Mouse (Mus musculus) kidney, postnatal 0 days (tissue): ENCODE results near the gene Cerkl. TPM values are rescaled to one million over a fixed set of nuclear protein-coding genes. Genes with fewer than 3 reads are reported as not detected.

Source experiments
- ATAC-seq: fragments of 200-750 bp; cut with Nextera tagmentation; replicated peaks from 2 replicates; pipeline ENCODE4 v1.8.0; 2017; ENCODE audit warnings: low read depth, moderate number of reproducible peaks, moderate TSS enrichment, moderate library complexity; ENCODE audit not compliant: low FRiP score
- DNase-seq: peaks from one replicate; pipeline ENCODE4 v3.0.0-alpha.2; 2016; ENCODE audit warnings: low spot score
- H3K27ac ChIP-seq: fragments of 300-500 bp; sonication (generic); 2 replicates; pipeline ENCODE4 v1.5.1; 2014; ENCODE audit warnings: mild to moderate bottlenecking
- H3K27me3 ChIP-seq: fragments of 300-500 bp; sonication (generic); 2 replicates; pipeline ENCODE4 v1.6.1; 2014; ENCODE audit warnings: low read length, mixed read lengths; ENCODE audit not compliant: insufficient read depth
- H3K36me3 ChIP-seq: fragments of 300-500 bp; sonication (generic); 2 replicates; pipeline ENCODE4 v1.6.1; 2014; ENCODE audit warnings: low read length, mixed read lengths; ENCODE audit not compliant: insufficient read depth
- H3K4me1 ChIP-seq: fragments of 300-500 bp; sonication (generic); replicated peaks from 2 replicates; pipeline ENCODE4 v1.6.1; 2014; ENCODE audit warnings: antibody characterized with exemption, low read length, mixed read lengths; ENCODE audit not compliant: insufficient read depth
- H3K4me2 ChIP-seq: fragments of 300-500 bp; sonication (generic); 2 replicates; pipeline ENCODE4 v1.6.1; 2014; ENCODE audit warnings: mild to moderate bottlenecking, low read length, moderate library complexity, mixed read lengths
- H3K4me3 ChIP-seq: fragments of 300-500 bp; sonication (generic); replicated peaks from 2 replicates; pipeline ENCODE4 v1.5.1; 2014; ENCODE audit warnings: low read depth, low read length
- H3K9ac ChIP-seq: fragments of 300-500 bp; sonication (generic); 2 replicates; pipeline ENCODE4 v1.6.1; 2014; ENCODE audit warnings: low read depth, low read length
- H3K9me3 ChIP-seq: fragments of 300-500 bp; sonication (generic); replicated peaks from 2 replicates; pipeline ENCODE4 v1.6.1; 2016; ENCODE audit warnings: low read length, inconsistent platforms, mixed read lengths
- CTCF ChIP-seq: IDR thresholded peaks from 2 replicates; pipeline ENCODE4 v1.5.1; 2016; ENCODE audit warnings: antibody characterized with exemption, low read depth, mild to moderate bottlenecking, moderate library complexity
- WGBS: fragments of 180-500 bp; shearing (Covaris S2); extraction: QIAGEN DNeasy Blood & Tissue Kit; methylation state at CpG from one replicate; pipeline ENCODE4 v1.1.7; 2014; 5-methylcytosine and 5-hydroxymethylcytosine counted together
- polyA plus RNA-seq: library from polyadenylated mRNA; unstranded; fragments of >200 nt; fragmentation: Nextera tagmentation; extraction: Ambion mirVana; gene quantifications from 2 replicates; pipeline ENCODE4 v1.2.1, GENCODE M21; 2015

Cerkl gene
- polyA plus RNA-seq, 1 experiment from 2014 or later = 2.1 TPM

GRCm38 (mm10) chr2:79312499-79312898 lies 144.1 kb downstream of the Cerkl start:
- no peak overlapping the region for H3K27ac ChIP-seq
- H3K36me3 ChIP-seq = no peaks in the 10 kb centered on the region
- H3K4me3 ChIP-seq = no peak overlapping the region
- no peaks in the 10 kb centered on the region for H3K27me3 ChIP-seq
- no peak overlapping the region for H3K4me2 ChIP-seq
- DNase-seq = peak; percentile 16
- H3K9ac ChIP-seq = no peak overlapping the region
- WGBS = 33% methylated on average over 4 of the region's 4 CpGs
- no peaks in the 10 kb centered on the region for H3K9me3 ChIP-seq
- no peak for ATAC-seq
- no peak for TF ChIP-seq CTCF
- H3K4me1 ChIP-seq = no peaks in the 10 kb centered on the region

DNA sequence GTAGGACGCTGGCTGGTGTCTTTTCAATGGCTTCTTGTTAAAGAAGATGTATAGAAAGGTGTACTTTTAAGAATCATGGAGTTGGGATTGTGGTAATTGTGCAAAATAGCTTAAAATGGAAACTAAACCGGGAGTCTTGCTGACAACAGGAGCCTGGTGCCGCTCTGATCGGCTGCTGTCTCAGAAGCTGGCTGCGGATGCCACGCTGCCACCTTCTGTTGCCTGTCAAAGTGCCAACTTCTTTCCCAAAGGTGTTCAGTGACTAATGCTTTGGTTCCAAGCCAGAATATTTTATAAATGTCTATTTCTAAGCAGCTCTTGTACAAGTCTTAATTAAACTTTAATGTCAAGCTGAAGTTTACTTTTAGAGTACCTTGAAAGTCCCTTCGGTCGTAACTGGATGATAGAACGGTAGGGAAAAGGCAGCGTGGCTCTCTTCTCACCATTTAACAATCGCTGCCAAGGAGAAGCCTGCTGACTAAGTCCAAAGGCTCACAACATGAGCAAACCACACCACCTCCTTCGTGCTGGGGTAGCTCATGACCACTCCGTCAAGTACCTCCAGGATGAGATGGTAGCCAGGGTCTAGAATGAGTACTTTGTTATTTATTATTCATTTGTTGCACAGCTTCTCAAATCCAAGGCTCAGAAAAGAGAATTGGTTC lies 147.0 kb downstream of the Cerkl start:
- Histone ChIP-seq H3K4me1 (no peaks in the 10 kb centered on the region), H3K36me3 (no peaks in the 10 kb centered on the region), H3K9ac (no peak overlapping the region), H3K4me2 (no peak overlapping the region), H3K9me3 (no peaks in the 10 kb centered on the region), H3K27ac (no peak overlapping the region), H3K4me3 (no peak overlapping the region), H3K27me3 (no peaks in the 10 kb centered on the region)
- no peak for ATAC-seq
- DNase-seq = no peak
- TF ChIP-seq CTCF = no peak
- 86% methylated on average over 13 of the region's 13 CpGs for WGBS

- DNase-seq = no peak
- H3K4me2 ChIP-seq = no peak overlapping the region
- H3K4me3 ChIP-seq = no peak overlapping the region
- 79% methylated on average over 4 of the region's 4 CpGs for WGBS
- no peaks in the 10 kb centered on the region for H3K9me3 ChIP-seq
- H3K4me1 ChIP-seq = no peaks in the 10 kb centered on the region
- TF ChIP-seq CTCF = no peak
- H3K27me3 ChIP-seq = no peaks in the 10 kb centered on the region
- H3K27ac ChIP-seq = no peak overlapping the region
- no peaks in the 10 kb centered on the region for H3K36me3 ChIP-seq
- no peak overlapping the region for H3K9ac ChIP-seq
- ATAC-seq = no peak
Measured at GRCm38 (mm10) chr2:79307549-79307948, 149.0 kb downstream of the Cerkl start.

DNA sequence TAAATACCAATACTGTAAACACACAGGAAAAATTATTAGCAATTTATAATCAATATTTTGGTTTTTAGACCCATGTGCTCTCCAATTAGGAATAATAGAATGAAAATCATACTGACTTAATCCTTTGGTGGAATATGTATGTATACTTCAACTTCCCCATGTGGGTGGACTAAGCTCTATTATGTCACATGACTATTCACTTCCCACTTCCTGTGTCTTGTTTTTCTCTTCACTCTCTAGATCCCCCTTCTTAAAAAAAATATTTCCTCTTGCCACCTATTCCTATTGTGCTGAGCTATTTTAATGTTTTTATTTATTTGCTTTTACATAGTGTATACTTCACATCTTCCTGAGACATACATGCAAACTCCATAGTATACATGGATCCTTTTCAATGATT lies 154.2 kb downstream of the Cerkl start:
- ATAC-seq (no peak), DNase-seq (no peak)
- Histone ChIP-seq H3K9ac (no peak overlapping the region), H3K36me3 (no peaks in the 10 kb centered on the region), H3K9me3 (no peaks in the 10 kb centered on the region), H3K4me1 (no peaks in the 10 kb centered on the region), H3K27me3 (no peaks in the 10 kb centered on the region), H3K27ac (no peak overlapping the region), H3K4me2 (no peak overlapping the region), H3K4me3 (no peak overlapping the region)
- TF ChIP-seq CTCF = no peak

- Histone ChIP-seq H3K4me1 (no peaks in the 10 kb centered on the region), H3K27me3 (no peaks in the 10 kb centered on the region), H3K9ac (no peak overlapping the region), H3K27ac (no peak overlapping the region), H3K4me2 (no peak overlapping the region), H3K9me3 (no peaks in the 10 kb centered on the region), H3K4me3 (no peak overlapping the region), H3K36me3 (no peaks in the 10 kb centered on the region)
- DNase-seq = no peak
- TF ChIP-seq CTCF = no peak
- ATAC-seq = no peak
- 75% methylated on average over 6 of the region's 6 CpGs for WGBS
Measured at GRCm38 (mm10) chr2:79292431-79292830, 164.2 kb downstream of the Cerkl start.

- Histone ChIP-seq H3K9me3 (no peaks in the 10 kb centered on the region), H3K9ac (no peak overlapping the region), H3K4me3 (no peak overlapping the region), H3K36me3 (no peaks in the 10 kb centered on the region), H3K27ac (no peak overlapping the region), H3K4me1 (no peaks in the 10 kb centered on the region), H3K27me3 (no peaks in the 10 kb centered on the region), H3K4me2 (no peak overlapping the region)
- no peak for ATAC-seq
- WGBS = 39% methylated on average over 8 of the region's 8 CpGs
- no peak for TF ChIP-seq CTCF
- no peak for DNase-seq
Measured at GRCm38 (mm10) chr2:79291922-79292321, 164.7 kb downstream of the Cerkl start.

- Histone ChIP-seq H3K36me3 (no peaks in the 10 kb centered on the region), H3K27ac (no peak overlapping the region), H3K9me3 (no peaks in the 10 kb centered on the region), H3K27me3 (no peaks in the 10 kb centered on the region), H3K4me2 (no peak overlapping the region), H3K4me1 (no peaks in the 10 kb centered on the region), H3K9ac (no peak overlapping the region), H3K4me3 (no peak overlapping the region)
- no peak for ATAC-seq
- no peak for TF ChIP-seq CTCF
- WGBS = 77% methylated on average over 1 of the region's 1 CpGs
- DNase-seq = no peak
Measured at GRCm38 (mm10) chr2:79290149-79290548, 166.4 kb downstream of the Cerkl start.
